Mouse (Mus musculus): ENCODE results near the gene Arl3.
A peak's percentile ranks its signal among the peaks of the same experiment; 100 is the strongest.
"Not testable (repeated sequence)": the region's sequence is repeated elsewhere in the genome, so short reads cannot be mapped to it uniquely, and the experiment has no call there.

The Arl3 gene

GRCm38 (mm10) chr19:46591575-46591974 lies 18.6 kb upstream of the Arl3 start:
- DNase-seq (ENCODE audit: low read depth, low spot score), result no peak

DNA sequence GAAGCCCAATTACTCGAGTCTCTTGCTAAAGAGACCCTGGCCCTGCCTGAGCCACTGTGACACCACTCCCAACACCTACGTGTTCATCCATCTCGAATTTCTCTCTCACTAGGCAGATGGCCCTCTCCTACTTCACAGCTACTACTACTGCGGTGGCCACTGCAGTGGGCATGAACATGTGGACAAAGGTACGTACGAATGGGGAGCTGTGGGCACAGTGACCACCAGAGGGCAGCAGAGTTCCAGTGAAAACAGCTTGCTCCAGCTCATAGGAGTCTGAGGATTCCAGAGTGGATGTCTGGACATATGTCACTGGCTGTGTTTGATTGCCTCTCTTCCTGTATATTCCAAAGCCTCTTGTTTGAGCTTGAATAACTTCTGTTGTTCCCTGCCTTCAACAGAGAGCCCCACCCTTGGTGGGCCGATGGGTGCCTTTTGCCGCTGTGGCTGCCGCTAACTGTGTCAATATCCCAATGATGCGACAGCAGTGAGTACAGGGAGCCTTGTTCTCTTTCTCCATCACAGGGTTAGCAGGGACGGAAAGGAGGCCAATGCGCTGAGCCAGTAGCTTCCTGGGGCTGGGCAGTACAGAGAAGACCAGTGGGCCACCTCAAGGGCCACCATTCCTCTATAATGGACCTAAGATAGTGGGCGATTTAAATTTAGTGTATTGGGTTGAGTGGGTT lies 15.0 kb upstream of the Arl3 start:
- DNase-seq (ENCODE audit: low read depth, low spot score), result peak; percentile 73

- no peak for DNase-seq (ENCODE audit: low read depth, low spot score)
Observed at GRCm38 (mm10) chr19:46575196-46575595, 2.2 kb upstream of the Arl3 start.

- DNase-seq (ENCODE audit: low read depth, low spot score), result no peak
Observed at GRCm38 (mm10) chr19:46573990-46574389, 992 bp upstream of the Arl3 start.

- DNase-seq (ENCODE audit: low read depth, low spot score), result no peak
Observed at GRCm38 (mm10) chr19:46572548-46572947, 450 bp downstream of the Arl3 start.

DNA sequence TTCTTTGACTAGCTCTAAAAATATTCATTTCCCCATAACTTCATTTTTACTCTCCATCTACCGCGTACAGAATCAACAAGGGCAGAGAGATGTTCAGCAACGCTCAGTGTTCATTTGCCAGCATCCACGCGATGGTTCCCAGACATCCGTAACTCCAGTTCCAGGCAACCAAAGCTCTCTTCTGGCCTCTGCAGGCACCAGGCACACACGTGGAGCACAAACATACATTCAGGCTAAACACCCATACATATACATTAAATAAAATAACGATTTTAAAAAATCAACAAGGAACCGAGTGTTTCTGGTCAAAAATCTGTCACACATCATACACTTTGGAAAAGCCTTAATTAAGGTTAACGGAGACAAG lies 1.1 kb downstream of the Arl3 start:
- no peak for DNase-seq (ENCODE audit: low read depth, low spot score)

GRCm38 (mm10) chr19:46571211-46571877 lies 1.7 kb downstream of the Arl3 start:
- not testable (repeated sequence) for DNase-seq (ENCODE audit: low read depth, low spot score)

DNA sequence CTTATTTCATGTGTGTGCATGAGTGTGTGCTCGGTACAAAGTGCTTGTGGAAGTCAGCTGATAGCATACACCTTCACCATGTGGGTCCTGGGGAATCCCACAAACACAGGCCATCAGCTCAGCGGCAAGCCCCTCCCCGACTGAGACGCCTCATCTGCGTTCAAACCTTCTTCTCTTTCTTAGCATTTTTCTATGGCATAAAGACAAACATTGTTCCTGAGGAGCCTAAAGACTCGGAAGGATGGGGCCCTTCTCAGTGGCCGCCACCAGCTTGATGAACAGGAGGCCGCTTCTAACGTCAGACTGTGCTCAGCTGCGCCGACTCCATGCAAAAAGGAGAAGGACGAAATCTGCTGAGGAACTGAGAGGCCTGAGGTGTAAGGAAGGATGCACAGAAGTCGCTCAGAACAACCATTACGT lies 8.9 kb downstream of the Arl3 start:
- DNase-seq (ENCODE audit: low read depth, low spot score), result no peak

DNA sequence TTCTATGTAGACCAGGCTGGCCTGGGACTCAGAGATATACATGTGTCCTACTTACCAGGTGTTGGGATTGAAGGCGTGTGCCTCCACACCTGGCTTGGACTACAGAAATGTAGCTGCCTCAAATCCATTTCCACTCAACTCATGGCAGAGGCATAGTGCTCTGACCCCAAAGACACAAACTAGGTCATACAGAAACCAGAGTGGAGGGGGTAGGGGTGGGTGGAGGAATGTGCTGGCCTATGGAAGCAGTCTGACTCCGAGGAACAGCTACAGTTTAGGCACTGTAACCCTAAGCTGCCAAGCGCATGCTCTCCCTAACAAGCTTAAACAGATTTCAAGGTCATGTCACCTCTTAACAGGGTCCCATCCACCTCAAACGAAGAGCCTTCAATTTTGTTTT lies 9.4 kb downstream of the Arl3 start:
- peak; percentile 55 for DNase-seq (ENCODE audit: low read depth, low spot score)

DNA sequence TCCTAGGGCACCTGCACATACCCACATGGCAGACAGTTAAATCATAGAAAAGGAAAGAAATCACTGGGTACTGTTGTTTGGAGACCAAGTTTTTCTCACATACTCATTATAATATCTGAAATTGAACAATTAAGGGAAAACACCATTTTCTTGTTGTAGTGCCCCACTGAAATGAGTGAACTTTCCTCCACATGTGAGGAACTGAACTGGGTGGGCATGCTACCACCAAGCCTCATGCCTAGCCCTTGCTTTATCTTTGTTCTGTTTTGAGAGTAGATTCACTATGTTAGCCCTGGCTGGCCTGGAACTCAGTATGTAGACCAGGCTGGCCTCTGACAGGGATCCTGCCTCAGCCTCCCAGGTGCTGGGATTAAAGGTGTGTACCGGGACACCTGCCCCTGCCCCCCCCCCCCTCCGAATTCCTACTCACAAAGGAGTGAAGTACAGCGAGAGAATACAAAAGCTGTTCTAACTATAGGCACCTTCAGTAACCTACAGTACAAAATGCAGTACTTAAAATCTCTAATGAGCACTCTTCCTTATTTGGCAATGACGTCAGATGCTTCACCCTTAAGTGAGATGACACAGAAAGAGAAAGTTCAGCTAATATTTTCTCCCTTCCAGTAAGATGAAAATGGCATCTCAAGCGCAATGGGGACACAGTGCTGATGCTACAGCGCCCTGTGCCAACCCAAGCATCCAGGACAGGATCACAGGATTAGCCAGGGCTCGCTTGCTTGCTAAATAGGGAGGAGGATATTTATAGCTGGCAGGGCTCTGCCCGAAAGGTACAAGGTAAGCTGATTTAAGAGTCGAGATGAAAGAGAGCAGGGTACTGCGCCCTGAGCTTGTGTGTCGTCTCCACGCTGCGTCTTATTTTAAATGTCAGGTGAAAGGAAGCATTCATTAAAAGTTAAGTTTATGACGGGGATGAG lies 10.2 kb downstream of the Arl3 start:
- DNase-seq (ENCODE audit: low read depth, low spot score), result peak; percentile 84

- DNase-seq (ENCODE audit: low read depth, low spot score), result peak; percentile 60
Observed at GRCm38 (mm10) chr19:46562132-46562531, 10.9 kb downstream of the Arl3 start.

DNA sequence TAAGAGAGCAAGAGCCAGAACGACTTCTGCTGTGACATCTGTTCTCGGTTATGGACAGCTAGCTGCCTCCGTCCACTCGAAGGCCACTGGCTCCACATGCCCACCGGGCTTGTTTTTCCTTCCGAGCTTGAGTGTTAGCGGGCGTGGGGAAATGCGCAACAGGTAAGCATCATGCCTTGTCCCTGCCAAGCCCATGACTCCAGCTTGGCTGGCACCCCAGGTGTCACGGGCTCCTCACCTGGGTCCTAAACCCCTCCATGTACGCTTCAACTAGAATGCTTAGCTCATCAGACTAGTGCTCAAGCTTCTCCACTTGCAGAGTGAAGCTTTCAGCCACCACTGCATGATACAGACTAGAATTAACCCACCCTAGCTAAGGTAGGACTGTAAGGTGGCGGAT lies 14.4 kb downstream of the Arl3 start:
- DNase-seq (ENCODE audit: low read depth, low spot score), result no peak

- DNase-seq (ENCODE audit: low read depth, low spot score), result no peak
Observed at GRCm38 (mm10) chr19:46558009-46558408, 15.0 kb downstream of the Arl3 start.

DNA sequence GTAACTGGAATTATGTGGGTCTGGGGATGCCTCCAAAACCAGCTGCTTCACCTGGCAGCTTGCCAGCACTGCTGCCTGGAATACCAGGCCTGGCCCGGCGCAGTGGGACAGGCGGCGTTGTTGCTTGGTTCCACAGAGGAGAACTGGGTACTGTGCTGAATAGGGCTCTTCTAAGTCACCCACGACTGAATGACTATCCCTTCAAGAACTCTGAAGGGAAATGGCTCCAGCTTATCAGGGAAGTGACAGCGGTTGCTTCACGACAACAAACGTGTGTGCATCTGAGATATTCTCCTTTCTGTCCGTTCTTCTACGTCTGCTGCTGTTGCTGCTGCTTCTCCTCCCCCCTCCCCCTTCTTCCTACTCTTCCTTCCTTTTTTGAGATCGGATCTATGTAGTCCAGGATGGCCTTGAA lies 19.4 kb downstream of the Arl3 start:
- no peak for DNase-seq (ENCODE audit: low read depth, low spot score)

- no peak for DNase-seq (ENCODE audit: low read depth, low spot score)
Observed at GRCm38 (mm10) chr19:46552496-46552895, 20.5 kb downstream of the Arl3 start.

GRCm38 (mm10) chr19:46550385-46550784 lies 22.6 kb downstream of the Arl3 start:
- DNase-seq (ENCODE audit: low read depth, low spot score), result no peak

DNA sequence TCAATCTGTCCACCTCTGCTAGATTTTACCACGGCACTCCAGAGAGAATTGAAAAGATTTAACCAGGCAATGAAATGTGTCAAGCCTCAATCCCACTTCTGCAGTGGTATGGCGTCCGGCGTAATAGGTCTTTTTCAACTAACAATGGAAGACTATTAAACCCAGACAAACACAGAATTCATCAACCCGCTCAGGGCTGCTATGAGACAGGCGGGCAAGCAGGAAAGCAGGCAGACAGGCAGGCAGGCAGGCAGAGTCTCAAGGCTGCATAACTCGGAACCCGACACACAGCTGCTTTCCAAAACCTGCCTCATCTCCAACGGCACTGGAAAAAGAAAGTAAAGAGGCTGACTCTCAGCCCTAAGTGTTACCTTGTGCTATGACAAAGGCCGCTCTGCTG lies 24.9 kb downstream of the Arl3 start:
- no peak for DNase-seq (ENCODE audit: low read depth, low spot score)

- DNase-seq (ENCODE audit: low read depth, low spot score), result no peak
Observed at GRCm38 (mm10) chr19:46547565-46547964, 25.4 kb downstream of the Arl3 start.

- DNase-seq (ENCODE audit: low read depth, low spot score), result no peak
Observed at GRCm38 (mm10) chr19:46542750-46543149, 30.2 kb downstream of the Arl3 start.

DNA sequence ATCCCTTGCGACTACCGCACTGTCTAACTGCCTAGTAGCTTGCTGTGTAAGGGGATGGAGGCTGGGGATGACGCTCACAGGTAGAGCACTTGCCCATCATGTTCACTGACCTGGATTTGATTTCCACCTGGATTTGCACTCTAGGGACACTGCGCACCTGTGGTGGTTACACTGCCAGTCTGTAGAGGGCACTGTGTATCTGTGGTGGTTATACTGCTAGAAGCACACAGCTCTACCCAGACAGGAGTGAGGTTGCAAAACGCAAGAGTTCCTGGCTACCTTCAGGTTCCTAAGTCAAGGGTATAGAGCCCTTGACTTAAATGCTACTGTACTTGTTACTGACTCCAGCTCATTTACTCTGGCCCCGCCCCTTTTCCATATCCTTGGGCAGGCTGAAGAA lies 34.8 kb downstream of the Arl3 start:
- DNase-seq (ENCODE audit: low read depth, low spot score), result no peak

DNA sequence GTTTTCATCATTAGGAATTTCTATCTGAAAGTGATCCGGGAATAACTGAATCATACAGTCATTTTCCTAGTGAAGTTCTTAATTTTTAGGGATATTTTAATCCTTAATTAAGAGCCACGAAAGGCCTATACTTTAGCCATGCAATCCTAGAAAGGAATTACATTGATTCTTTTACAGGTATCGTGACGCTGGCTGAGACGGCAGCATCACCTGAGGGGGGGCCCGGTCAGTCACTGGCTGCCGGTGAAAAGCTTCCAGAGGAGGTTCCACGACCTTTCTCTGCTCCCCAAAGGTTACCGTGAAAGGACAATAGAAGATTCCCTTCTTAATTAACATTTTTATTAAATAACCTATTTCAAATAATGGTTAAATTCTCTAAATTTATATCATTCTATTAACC lies 35.6 kb downstream of the Arl3 start:
- no peak for DNase-seq (ENCODE audit: low read depth, low spot score)

- DNase-seq (ENCODE audit: low read depth, low spot score), result no peak
Observed at GRCm38 (mm10) chr19:46534542-46535098, 38.4 kb downstream of the Arl3 start.

Data from retina, adult 2 months (tissue).